Mouse (Mus musculus) CD4-positive, CD25-positive, alpha-beta regulatory T cell, adult 4 months (primary cell): ENCODE measurements around the gene Tex101. TPM values are rescaled to one million over a fixed set of nuclear protein-coding genes. Genes with fewer than 3 reads are reported as not detected.
"Not testable (repeated sequence)": the region's sequence is repeated elsewhere in the genome, so short reads cannot be mapped to it uniquely, and the experiment has no call there.

Source experiments
- ATAC-seq: one replicate; pipeline ENCODE4 v1.8.0; 2017
- polyA plus RNA-seq, 2 experiments: library from polyadenylated mRNA; unstranded; fragments of 100-300 nt; shearing (Covaris generic); gene quantifications; one replicate each; pipeline ENCODE4 v1.2.1; 2017

Gene Tex101
- polyA plus RNA-seq = not detected

- ATAC-seq = no peak
Measured at GRCm38 (mm10) chr7:24676575-24676974, at the start of gene Tex101. TSS of gene Tex101 (minus strand) at chr7:24676675.

GRCm38 (mm10) chr7:24715039-24715438 lies 38.6 kb upstream of the Tex101 start:
- no peak for ATAC-seq

GRCm38 (mm10) chr7:24708832-24709292 lies 32.4 kb upstream of the Tex101 start, which contains the start of gene BC049730:
TSS of gene BC049730 (plus strand) at chr7:24709242.
- no peak for ATAC-seq

- not testable (repeated sequence) for ATAC-seq
Measured at GRCm38 (mm10) chr7:24702841-24703240, 26.4 kb upstream of the Tex101 start.

- not testable (repeated sequence) for ATAC-seq
Measured at GRCm38 (mm10) chr7:24697891-24698290, 21.4 kb upstream of the Tex101 start.

- ATAC-seq = not testable (repeated sequence)
Measured at GRCm38 (mm10) chr7:24692693-24693092, 16.2 kb upstream of the Tex101 start.

GRCm38 (mm10) chr7:24687519-24687918 lies 11.0 kb upstream of the Tex101 start:
- ATAC-seq = not testable (repeated sequence)

- not testable (repeated sequence) for ATAC-seq
Measured at GRCm38 (mm10) chr7:24684121-24684520, 7.6 kb upstream of the Tex101 start.

GRCm38 (mm10) chr7:24671944-24672439 lies 4.5 kb downstream of the Tex101 start:
- no peak for ATAC-seq

GRCm38 (mm10) chr7:24664959-24665358 lies 11.5 kb downstream of the Tex101 start:
- ATAC-seq = no peak

GRCm38 (mm10) chr7:24664301-24664700 lies 12.2 kb downstream of the Tex101 start:
- ATAC-seq = no peak

GRCm38 (mm10) chr7:24662575-24662974 lies 13.9 kb downstream of the Tex101 start:
- peak; percentile 79 for ATAC-seq

- ATAC-seq = peak; percentile 82
Measured at GRCm38 (mm10) chr7:24661118-24661904, 15.2 kb downstream of the Tex101 start.

GRCm38 (mm10) chr7:24659737-24660357 lies 16.6 kb downstream of the Tex101 start:
- no peak for ATAC-seq

GRCm38 (mm10) chr7:24653681-24654080 lies 22.8 kb downstream of the Tex101 start:
- ATAC-seq = peak; percentile 66

- peak; percentile 45 for ATAC-seq
Measured at GRCm38 (mm10) chr7:24646486-24646885, 30.0 kb downstream of the Tex101 start.

GRCm38 (mm10) chr7:24644996-24645395 lies 31.5 kb downstream of the Tex101 start:
- ATAC-seq = peak; percentile 90

- ATAC-seq = peak; percentile 51
Measured at GRCm38 (mm10) chr7:24644492-24644891, 32.0 kb downstream of the Tex101 start.

GRCm38 (mm10) chr7:24642491-24642890 lies 34.0 kb downstream of the Tex101 start:
- no peak for ATAC-seq

GRCm38 (mm10) chr7:24640450-24640849 lies 36.0 kb downstream of the Tex101 start:
- no peak for ATAC-seq

GRCm38 (mm10) chr7:24638026-24638856 lies 38.2 kb downstream of the Tex101 start:
- peak; percentile 71 for ATAC-seq

GRCm38 (mm10) chr7:24637046-24637445 lies 39.4 kb downstream of the Tex101 start:
- no peak for ATAC-seq

- ATAC-seq = no peak
Measured at GRCm38 (mm10) chr7:24636264-24636663, 40.2 kb downstream of the Tex101 start, which contains the start of gene Lypd3. TSS of gene Lypd3 (plus strand) at chr7:24636550.
